Mouse (Mus musculus) MEL (cell line): ENCODE data around the gene Scgb2b2.

ENCODE experiments used
- CTCF ChIP-seq, 3 experiments: IDR thresholded peaks in 2 of 3; conservative IDR thresholded peaks in 1 of 3; 2 replicates each; pipeline ENCODE4 v1.5.1; 2011 to 2012; ENCODE audit warnings: low read length in 3 of 3, low read depth in 2 of 3, mild to moderate bottlenecking in 2 of 3, improper control_type of control experiment in 1 of 3, inconsistent platforms in 1 of 3, mixed read lengths in 1 of 3, moderate library complexity in 1 of 3; ENCODE audit not compliant: control insufficient read depth in 1 of 3, insufficient read depth in 1 of 3, poor library complexity in 1 of 3, severe bottlenecking in 1 of 3
- EP300 ChIP-seq, 2 experiments: IDR thresholded peaks; 2 replicates each; pipeline ENCODE4 v1.6.1; 2011; ENCODE audit warnings: improper control_type of control experiment in 2 of 2, low read length in 2 of 2, low read depth in 1 of 2, mild to moderate bottlenecking in 1 of 2
- HCFC1 ChIP-seq: IDR thresholded peaks from 2 replicates; pipeline ENCODE4 v1.6.1; 2012; ENCODE audit warnings: low read depth, mild to moderate bottlenecking, inconsistent platforms, low read length, improper control_type of control experiment, moderate library complexity
- JUND ChIP-seq: IDR thresholded peaks from 2 replicates; pipeline ENCODE4 v1.6.1; 2011; ENCODE audit warnings: low read depth, mild to moderate bottlenecking, improper control_type of control experiment, low read length
- MXI1 ChIP-seq: IDR thresholded peaks from 2 replicates; pipeline ENCODE4 v1.6.1; 2011; ENCODE audit warnings: mild to moderate bottlenecking, low read depth, low read length, improper control_type of control experiment
- MYC ChIP-seq: IDR thresholded peaks from 2 replicates; pipeline ENCODE4 v1.6.1; 2011; ENCODE audit warnings: low read depth, mild to moderate bottlenecking, low read length, improper control_type of control experiment, moderate library complexity
- NELFE ChIP-seq: IDR thresholded peaks from 2 replicates; pipeline ENCODE4 v1.6.1; 2011; ENCODE audit warnings: low read depth, low read length, improper control_type of control experiment
- SMC3 ChIP-seq: IDR thresholded peaks from 2 replicates; pipeline ENCODE4 v1.6.1; 2011; ENCODE audit warnings: low read depth, low read length, improper control_type of control experiment
- ZC3H11A ChIP-seq: IDR thresholded peaks from 2 replicates; pipeline ENCODE4 v1.6.1; 2012; ENCODE audit warnings: low read depth, mild to moderate bottlenecking, inconsistent platforms, low read length, improper control_type of control experiment
- ZKSCAN1 ChIP-seq: IDR thresholded peaks from 2 replicates; pipeline ENCODE4 v1.6.1; 2012; ENCODE audit warnings: low read depth, mild to moderate bottlenecking, inconsistent platforms, low read length, improper control_type of control experiment, moderate library complexity

DNA sequence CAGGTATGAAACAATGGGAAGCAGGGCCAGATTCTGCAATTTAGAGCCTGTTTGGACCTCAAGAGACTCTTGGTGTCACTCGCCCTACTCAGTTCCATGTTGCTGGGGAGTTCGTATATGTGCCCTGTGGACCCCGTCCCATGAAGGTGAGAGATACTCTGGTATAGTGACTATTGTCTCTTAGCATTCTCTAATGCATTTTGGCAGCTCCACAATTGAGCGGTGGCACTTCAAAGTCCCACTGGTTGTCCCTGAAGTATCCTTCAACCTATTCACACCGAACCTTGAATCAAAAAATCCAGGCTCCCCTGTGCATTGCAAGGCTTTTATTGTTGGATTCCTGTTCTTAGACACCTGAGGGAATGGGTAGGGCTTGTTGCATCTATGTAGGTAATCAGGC lies at the start of gene Scgb2b2:
- no peak for TF ChIP-seq NELFE
- TF ChIP-seq EP300 (IDR thresholded peaks at IDR 0.05; ENCODE audit: low read depth in 1 of 2, low read length in 2 of 2): no peak
- TF ChIP-seq MYC: no peak
- no peak for TF ChIP-seq MXI1
- TF ChIP-seq HCFC1: no peak
- no peak for TF ChIP-seq JUND
- no peak for TF ChIP-seq ZKSCAN1
- no peak for TF ChIP-seq SMC3
- no peak for TF ChIP-seq CTCF (IDR thresholded peaks at IDR 0.05 in 2 of 3, conservative IDR thresholded peaks at IDR 0.05 in 1 of 3; ENCODE audit: control insufficient read depth in 1 of 3, insufficient read depth in 1 of 3, low read depth in 2 of 3, low read length in 3 of 3, poor library complexity in 1 of 3, severe bottlenecking in 1 of 3)
- TF ChIP-seq ZC3H11A: no peak
